Mouse (Mus musculus): ENCODE data around the gene Specc1l.

DNA sequence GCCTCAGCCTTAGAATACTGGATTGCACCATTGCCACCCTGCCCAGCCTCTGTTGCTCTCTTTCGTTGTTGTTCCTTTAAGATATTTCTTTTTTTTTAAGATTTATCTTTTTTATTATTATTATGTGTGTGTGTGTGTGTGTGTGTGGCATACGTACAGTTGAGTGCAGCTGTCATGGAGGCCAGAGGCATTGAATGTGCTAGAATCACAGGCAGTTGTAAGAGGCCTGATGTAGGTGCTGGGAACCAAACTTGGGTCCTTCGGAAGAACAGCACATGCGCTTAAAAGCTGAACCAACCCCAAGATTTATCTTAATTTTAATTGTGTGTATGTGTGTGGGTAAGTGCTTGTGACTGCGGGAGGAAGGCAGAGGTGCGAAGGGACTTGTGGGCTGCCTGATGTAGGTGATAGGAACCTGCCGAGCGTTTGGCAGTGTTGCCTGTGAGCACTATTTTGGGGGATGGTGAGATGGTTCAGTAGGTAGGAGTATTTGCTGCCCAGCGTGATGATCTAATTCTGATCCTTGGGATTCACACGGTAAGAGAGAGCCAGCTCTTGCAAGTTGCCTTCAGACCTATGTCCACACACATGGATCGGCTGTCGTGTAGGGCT, 89.4 kb downstream of the Specc1l start:
- TF ChIP-seq CTCF (IDR thresholded peaks at IDR 0.05; ENCODE audit: low read depth): no peak
- no peak for TF ChIP-seq EP300 (optimal IDR thresholded peaks at IDR 0.05)
